Mouse (Mus musculus) spleen, adult 2 months (tissue): ENCODE results near the gene Cep112.

ENCODE experiments used
- CTCF ChIP-seq: fragments of 200-500 bp; IDR thresholded peaks from 2 replicates; pipeline ENCODE4 v1.5.1; 2011; ENCODE audit warnings: mild to moderate bottlenecking, inconsistent platforms; ENCODE audit not compliant: insufficient read depth, insufficient read length, insufficient replicate concordance; ENCODE audit errors: extremely low read depth
- POLR2A ChIP-seq: fragments of 200-500 bp; IDR thresholded peaks from 2 replicates; pipeline ENCODE4 v1.6.1; 2011; ENCODE audit warnings: low read depth, low read length, inconsistent platforms

DNA sequence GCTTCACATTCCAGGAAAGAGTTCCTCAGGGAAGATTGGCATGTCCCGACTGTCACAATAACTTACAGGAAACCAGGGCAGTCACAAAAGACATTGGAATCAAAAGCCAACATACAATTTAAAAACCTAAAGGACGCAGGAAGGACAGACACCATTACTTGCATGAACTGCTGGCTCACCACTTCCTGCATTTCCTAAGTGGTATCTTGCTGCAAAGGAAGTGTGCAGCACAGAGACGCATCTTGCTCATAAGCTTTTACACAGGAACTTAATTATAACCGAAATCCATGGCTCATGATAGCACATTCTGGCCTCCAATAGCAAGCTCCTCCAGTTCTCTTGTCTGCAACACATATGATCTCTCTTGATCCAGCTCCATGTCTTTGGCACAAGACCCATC lies 271.6 kb downstream of the Cep112 start:
- no peak for TF ChIP-seq POLR2A
- no peak for TF ChIP-seq CTCF
